Mouse (Mus musculus) liver, embryonic 14.5 days (tissue): ENCODE measurements around the gene Clic6. TPM values are rescaled to one million over a fixed set of nuclear protein-coding genes. Genes with fewer than 3 reads are reported as not detected.

Experiments used
- ATAC-seq: fragments of 200-750 bp; cut with Nextera tagmentation; 2 replicates; pipeline ENCODE4 v1.8.0; 2017; ENCODE audit warnings: moderate number of reproducible peaks, mild to moderate bottlenecking, moderate library complexity; ENCODE audit not compliant: insufficient read depth
- DNase-seq, 3 experiments: peaks; one replicate each; pipeline ENCODE4 v3.0.0-alpha.2; 2012 to 2013; ENCODE audit warnings: low read depth in 3 of 3, low spot score in 3 of 3
- H3K27ac ChIP-seq: fragments of 300-500 bp; sonication (generic); 2 replicates; pipeline ENCODE4 v1.5.1; 2014; ENCODE audit warnings: moderate library complexity, mild to moderate bottlenecking, control low read depth, inconsistent platforms
- H3K27me3 ChIP-seq: fragments of 300-500 bp; sonication (generic); 2 replicates; pipeline ENCODE4 v1.6.1; 2014; ENCODE audit warnings: mild to moderate bottlenecking, low read length, moderate library complexity; ENCODE audit not compliant: control insufficient read depth, insufficient read depth
- H3K36me3 ChIP-seq: fragments of 300-500 bp; sonication (generic); replicated peaks from 2 replicates; pipeline ENCODE4 v1.6.1; 2014; ENCODE audit warnings: low read depth; ENCODE audit not compliant: control insufficient read depth, insufficient read depth
- H3K4me1 ChIP-seq, 2 experiments: fragments of 200-500 bp in 1 of 2; fragments of 300-500 bp in 1 of 2; sonication (generic) in 1 of 2; replicated peaks; 2 replicates each; pipeline ENCODE4 v1.6.1; 2012 to 2014; ENCODE audit warnings: antibody characterized with exemption in 1 of 2, inconsistent platforms in 1 of 2, low read length in 1 of 2; ENCODE audit not compliant: control insufficient read depth in 2 of 2, insufficient read depth in 2 of 2
- H3K4me2 ChIP-seq: fragments of 300-500 bp; sonication (generic); 2 replicates; pipeline ENCODE4 v1.6.1; 2014; ENCODE audit warnings: low read depth, mild to moderate bottlenecking, control low read depth, moderate library complexity
- H3K4me3 ChIP-seq, 2 experiments: fragments of 200-500 bp in 1 of 2; fragments of 300-500 bp in 1 of 2; sonication (generic) in 1 of 2; 2 replicates each; pipeline ENCODE4 v1.5.1; 2012 to 2014; ENCODE audit warnings: low read depth in 2 of 2, low read length in 2 of 2, mild to moderate bottlenecking in 2 of 2, control low read depth in 1 of 2, inconsistent platforms in 1 of 2, moderate library complexity in 1 of 2; ENCODE audit not compliant: insufficient read depth in 1 of 2
- H3K9ac ChIP-seq: fragments of 300-500 bp; sonication (generic); replicated peaks from 2 replicates; pipeline ENCODE4 v1.6.1; 2014; ENCODE audit warnings: mild to moderate bottlenecking, control low read depth, moderate library complexity
- H3K9me3 ChIP-seq: fragments of 300-500 bp; sonication (generic); 2 replicates; pipeline ENCODE4 v1.6.1; 2016; ENCODE audit warnings: low read length, mixed read lengths; ENCODE audit not compliant: control insufficient read depth
- CTCF ChIP-seq: IDR thresholded peaks from 2 replicates; pipeline ENCODE4 v1.5.1; 2016; ENCODE audit warnings: antibody characterized with exemption, low read depth, control low read depth
- EP300 ChIP-seq: IDR thresholded peaks from 2 replicates; pipeline ENCODE4 v1.6.1; 2016; ENCODE audit warnings: antibody characterized with exemption, low read depth
- WGBS: fragments of 180-500 bp; shearing (Covaris S2); extraction: QIAGEN DNeasy Blood & Tissue Kit; methylation state at CpG from one replicate; pipeline ENCODE4 v1.1.7; 2014; ENCODE audit not compliant: insufficient replicate concordance; 5-methylcytosine and 5-hydroxymethylcytosine counted together
- polyA plus RNA-seq, 2 experiments: library from polyadenylated mRNA; depleted of rRNA in 1 of 2; stranded (reverse) in 1 of 2; unstranded in 1 of 2; fragments of >200 nt; fragmentation: Nextera tagmentation in 1 of 2; extraction: Ambion mirVana in 1 of 2; gene quantifications; 2 replicates each; pipeline versions ENCODE4 v1.2.1 to v1.2.3; 2012 to 2014

The Clic6 gene
- 0.14 and 0.28 TPM in 2 replicates for polyA plus RNA-seq (2012; rRNA removed)
- 0.11 and 0.13 TPM in 2 replicates for polyA plus RNA-seq (2014; fragmentation: Nextera tagmentation; extraction: Ambion mirVana)

DNA sequence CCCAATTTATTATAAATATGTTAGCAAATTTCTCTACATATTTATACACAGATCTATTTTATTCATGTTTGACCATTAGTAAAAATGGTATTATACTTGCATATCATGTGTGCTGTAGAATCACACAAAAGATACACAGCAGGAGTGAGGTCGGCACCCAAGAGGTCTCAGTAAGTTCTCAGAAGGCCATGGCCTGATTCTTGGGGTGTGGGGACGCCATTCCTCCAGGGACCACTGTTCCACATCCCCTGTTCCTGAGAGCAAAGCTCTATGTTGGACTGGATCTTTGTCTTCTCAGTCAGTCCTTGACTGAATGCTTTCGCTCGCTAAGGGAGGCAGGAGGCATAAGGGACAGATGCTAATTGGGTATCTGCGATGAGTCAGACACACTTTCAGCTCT is at the start of gene Clic6:
Gene Clic6 (plus strand): TSS at position 301 of the 400 bp plus-strand sequence.
- no peaks in the 10 kb centered on the region; the same call in 1 of the 2 replicates for H3K27me3 ChIP-seq
- TF ChIP-seq EP300 (no peak), CTCF (no peak)
- H3K9ac ChIP-seq: no peak within 1 kb of the TSS
- DNase-seq (no peak), ATAC-seq (no peak)
- H3K4me3 ChIP-seq: no peak within 1 kb of the TSS
- H3K9me3 ChIP-seq: no peaks in the 10 kb centered on the region
- WGBS: 77% methylated on average over 5 of the region's 5 CpGs
- peaks cover 5 to 23% of the 10 kb centered on the region in 2 experiments; a peak in 3 of 4 replicates for H3K4me1 ChIP-seq
- no peak within 1 kb of the TSS for H3K27ac ChIP-seq
- H3K4me2 ChIP-seq: no peak within 1 kb of the TSS
- H3K36me3 ChIP-seq: no peaks in the 10 kb centered on the region

DNA sequence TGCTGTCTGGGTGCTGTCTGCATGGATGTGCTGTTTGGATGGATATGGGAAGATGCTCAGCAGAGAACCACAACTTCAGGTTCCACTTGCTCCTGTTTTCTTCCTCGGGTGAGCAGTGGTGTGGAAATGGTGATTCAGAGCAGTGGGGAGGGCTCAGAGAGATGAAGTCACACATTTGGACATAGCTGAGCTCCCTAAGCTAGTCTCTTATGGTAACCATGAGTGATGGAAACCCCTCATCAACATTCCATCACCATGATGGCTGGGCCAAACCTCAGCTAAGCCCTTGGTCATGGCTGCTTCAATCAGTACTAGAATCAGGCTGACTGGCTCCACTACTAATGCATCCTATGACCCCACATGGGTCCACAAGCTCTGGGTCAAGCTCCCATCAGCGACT is 45.8 kb upstream of the Clic6 start:
- Histone ChIP-seq H3K36me3 (no peaks in the 10 kb centered on the region), H3K9me3 (no peaks in the 10 kb centered on the region), H3K9ac (no peak overlapping the region), H3K4me3 (no peak overlapping the region), H3K4me2 (no peak overlapping the region), H3K4me1 (peaks cover 0 to 3% of the 10 kb centered on the region in 2 experiments; a peak in 1 of 4 replicates), H3K27ac (no peak overlapping the region), H3K27me3 (no peaks in the 10 kb centered on the region)
- DNase-seq (no peak), ATAC-seq (no peak)
- WGBS: 49% methylated on average over 2 of the region's 2 CpGs
- TF ChIP-seq CTCF (no peak), EP300 (no peak)

- no peak for DNase-seq
- H3K9ac ChIP-seq: no peak overlapping the region
These were observed 45.3 kb upstream of the Clic6 start for GRCm38 (mm10) chr16:92440229-92440628.

GRCm38 (mm10) chr16:92441203-92441602 is 44.3 kb upstream of the Clic6 start:
- Histone ChIP-seq H3K36me3 (no peaks in the 10 kb centered on the region), H3K9me3 (no peaks in the 10 kb centered on the region), H3K4me2 (no peak overlapping the region), H3K9ac (no peak overlapping the region), H3K27me3 (no peaks in the 10 kb centered on the region), H3K4me1 (peaks cover 0 to 4% of the 10 kb centered on the region in 2 experiments; a peak in 1 of 4 replicates), H3K4me3 (no peak overlapping the region), H3K27ac (no peak overlapping the region)
- DNase-seq (no peak), ATAC-seq (no peak)
- TF ChIP-seq EP300 (no peak), CTCF (no peak)
- 62% methylated on average over 3 of the region's 3 CpGs for WGBS

More at GRCm38 (mm10) chr16:92440229-92440628, 45.3 kb upstream of the Clic6 start:
- WGBS: 42% methylated on average over 8 of the region's 8 CpGs
- Histone ChIP-seq H3K4me2 (no peak overlapping the region), H3K9me3 (no peaks in the 10 kb centered on the region), H3K4me3 (no peak overlapping the region), H3K27ac (no peak overlapping the region), H3K4me1 (peaks cover 0 to 3% of the 10 kb centered on the region in 2 experiments; a peak in 1 of 4 replicates), H3K36me3 (no peaks in the 10 kb centered on the region), H3K27me3 (no peaks in the 10 kb centered on the region)
- ATAC-seq: no peak
- no peak for TF ChIP-seq CTCF
- no peak for TF ChIP-seq EP300

- Histone ChIP-seq H3K27me3 (no peaks in the 10 kb centered on the region), H3K4me3 (no peak overlapping the region), H3K27ac (no peak overlapping the region), H3K9ac (no peak overlapping the region), H3K36me3 (no peaks in the 10 kb centered on the region), H3K4me1 (peaks cover 0 to 5% of the 10 kb centered on the region in 2 experiments; a peak in 1 of 4 replicates), H3K9me3 (no peaks in the 10 kb centered on the region), H3K4me2 (no peak overlapping the region)
- 83% methylated on average over 11 of the region's 11 CpGs for WGBS
- TF ChIP-seq EP300 (no peak), CTCF (no peak)
- ATAC-seq (no peak), DNase-seq (no peak)
These were observed 43.4 kb upstream of the Clic6 start for GRCm38 (mm10) chr16:92442150-92442549.
